ENCODE assay signal across 8 mouse cellular contexts in genomic region chr6:122741460-122742227, GRCm38 (mm10). TPM values are rescaled to one million over a fixed set of nuclear protein-coding genes. Genes with fewer than 3 reads are reported as not detected.
DNase-seq lines count a peak whose midpoint lies in the region; ATAC-seq and TF ChIP-seq lines count a peak whose summit lies in the region.

No protein-coding gene starts in this region.

- H3K9ac ChIP-seq in forebrain, postnatal 0 days = peak overlapping the region; percentile 53

- no peaks in the 10 kb centered on the region for H3K79me2 ChIP-seq in macrophage (ENCODE audit: inconsistent target)

- peaks cover 6% of the 10 kb centered on the region for H3K36me3 ChIP-seq in forebrain, postnatal 0 days (ENCODE audit: insufficient read depth)
- H3K36me3 ChIP-seq in macrophage (ENCODE audit: inconsistent target) = no peaks in the 10 kb centered on the region

- TF ChIP-seq POLR2A in cerebellum, adult 2 months (IDR thresholded peaks at IDR 0.05; ENCODE audit: borderline replicate concordance, insufficient read depth, low read length) = no peak

- H3K4me2 ChIP-seq in forebrain, postnatal 0 days (ENCODE audit: low read depth) = peak overlapping the region; percentile 69

- peak; percentile 6; the same call in 1 of the 2 replicates for ATAC-seq in forebrain, postnatal 0 days

- peaks cover 8% of the 10 kb centered on the region; the same call in 1 of the 2 replicates for H3K4me1 ChIP-seq in cerebellum, adult 2 months (ENCODE audit: control insufficient read depth, insufficient read depth, low read length)
- H3K4me1 ChIP-seq in forebrain, postnatal 0 days (ENCODE audit: insufficient read depth) = peaks cover 4% of the 10 kb centered on the region; the same call in 1 of the 2 replicates

- no peaks in the 10 kb centered on the region for H3K27me3 ChIP-seq in cerebellum, adult 2 months (ENCODE audit: control insufficient read depth, insufficient read depth, low read length)
- peaks cover 8% of the 10 kb centered on the region; the same call in 1 of the 2 replicates for H3K27me3 ChIP-seq in forebrain, postnatal 0 days (ENCODE audit: insufficient read depth, low read length)

- H3K9me3 ChIP-seq in forebrain, postnatal 0 days (ENCODE audit: low read length) = no peaks in the 10 kb centered on the region

- H3K27ac ChIP-seq in cerebellum, adult 2 months (ENCODE audit: insufficient read depth, low read length) = peak overlapping the region; percentile 63
- peak overlapping the region; percentile 57; the same call in 1 of the 2 replicates for H3K27ac ChIP-seq in forebrain, postnatal 0 days (ENCODE audit: low read depth, low read length)
- no peak overlapping the region for H3K27ac ChIP-seq in macrophage

- peak overlapping the region; percentile 70 for H3K4me3 ChIP-seq in cerebellum, adult 2 months (replicated peaks; ENCODE audit: insufficient read depth, low read depth, low read length)
- peak overlapping the region; percentile 65 for H3K4me3 ChIP-seq in forebrain, postnatal 0 days (ENCODE audit: low read depth, low read length)
- H3K4me3 ChIP-seq in macrophage (ENCODE audit: inconsistent target) = peak overlapping the region; percentile 16; the same call in 1 of the 2 replicates

- peak; percentile 49 to 65 for DNase-seq in cerebellum, adult 2 months
- DNase-seq in cerebellum, adult 11 months = no peak
- peak; percentile 40 for DNase-seq in retina, postnatal 1 day
- DNase-seq in retina, embryonic 14.5 days (ENCODE audit: low spot score) = no peak
- no peak for DNase-seq in forebrain, postnatal 0 days
- DNase-seq in adrenal gland, postnatal 4 days (ENCODE audit: low spot score in 2 of 2) = no peak
- no peak for DNase-seq in right cerebral cortex, adult 18-20 months

- WGBS in cerebellum, adult 2 months = 2% methylated on average over 25 of the region's 25 CpGs
- 5% methylated on average over 25 of the region's 25 CpGs for WGBS in forebrain, postnatal 0 days
- 23% methylated on average over 21 of the region's 25 CpGs for WGBS in macrophage (ENCODE audit: missing documents)

- no peak for TF ChIP-seq CTCF in cerebellum, adult 2 months (IDR thresholded peaks at IDR 0.05; ENCODE audit: borderline replicate concordance, insufficient read depth, low read depth, low read length)
- no peak for TF ChIP-seq CTCF in forebrain, postnatal 0 days (IDR thresholded peaks at IDR 0.05; ENCODE audit: low read depth)

RNA-seq across cellular contexts. Expression of gene Nanog, which starts 34.4 kb away (rescaled TPM):
- polyA plus RNA-seq in cerebellum, adult 2 months (2012; rRNA removed) = 0.07 and 0.13 TPM in 2 replicates
- not detected in 2 replicates for total RNA-seq in forebrain, postnatal 0 days (2014; rRNA removed)
- polyA plus RNA-seq in forebrain, postnatal 0 days (2015; fragmentation: Nextera tagmentation; extraction: Ambion mirVana) = 0.07 TPM in 1 of 2 replicates, not detected in the other
- total RNA-seq in macrophage (2018; cell fraction: chromatin; rRNA removed) = not detected
- total RNA-seq in macrophage (2018; cell fraction: cytosol; rRNA removed) = not detected
- total RNA-seq in macrophage (2018; cell fraction: nucleus; rRNA removed) = not detected
- polyA plus RNA-seq in macrophage (2018) = not detected in 3 replicates
- total RNA-seq in adrenal gland, postnatal 4 days (2021) = not detected

RNA-seq across cellular contexts. Expression of gene Slc2a3, which starts 59.8 kb away (rescaled TPM):
- 102 and 112 TPM in 2 replicates for polyA plus RNA-seq in cerebellum, adult 2 months (2012; rRNA removed)
- total RNA-seq in forebrain, postnatal 0 days (2014; rRNA removed) = 68.9 and 78.2 TPM in 2 replicates
- 27.3 and 41.6 TPM in 2 replicates for polyA plus RNA-seq in forebrain, postnatal 0 days (2015; fragmentation: Nextera tagmentation; extraction: Ambion mirVana)
- 1 to 10 TPM in 21 of 26 experiments, under 1 TPM in 5; 0.51 to 9.7 (median 4.3) TPM for total RNA-seq in macrophage (2018; cell fraction: chromatin; rRNA removed)
- total RNA-seq in macrophage (2018; cell fraction: cytosol; rRNA removed) = 1 to 10 TPM; 2.2 to 7.4 (median 4.6) TPM
- 10 to 100 TPM in 2 of 26 experiments, 1 to 10 TPM in 24; 1.3 to 10.6 (median 3.9) TPM for total RNA-seq in macrophage (2018; cell fraction: nucleus; rRNA removed)
- 2.4 to 6.9 TPM (median 3.4 TPM) in 3 replicates for polyA plus RNA-seq in macrophage (2018)
- total RNA-seq in adrenal gland, postnatal 4 days (2021) = 10 to 100 TPM; 17.4 to 17.8 TPM

Comparison
In these comparisons a context has a peak if more than half of its experiments do, and no peak if none do; other contexts are left out.
1. DNase-seq: peak in cerebellum, adult 2 months (2 of 2) and retina, postnatal 1 day (single experiment); none in cerebellum, adult 11 months (single experiment), retina, embryonic 14.5 days (single experiment), forebrain, postnatal 0 days (single experiment), adrenal gland, postnatal 4 days (0 of 2) and right cerebral cortex, adult 18-20 months (single experiment).
2. H3K4me3 ChIP-seq: peak in every context shown above with its lines; median percentile 70 in cerebellum, adult 2 months; 65 in forebrain, postnatal 0 days; 16 in macrophage.